Mouse (Mus musculus) brain, embryonic 14.5 days (tissue): ENCODE data around the gene Twsg1.

Experiments used
- CTCF ChIP-seq: fragments of 200-500 bp; IDR thresholded peaks from 2 replicates; pipeline ENCODE4 v1.5.1; 2012; ENCODE audit warnings: inconsistent platforms, mild to moderate bottlenecking, moderate library complexity, borderline replicate concordance; ENCODE audit not compliant: insufficient read depth, insufficient read length; ENCODE audit errors: extremely low read depth
- POLR2A ChIP-seq: fragments of 200-500 bp; IDR thresholded peaks from 2 replicates; pipeline ENCODE4 v1.6.1; 2012; ENCODE audit warnings: mild to moderate bottlenecking, inconsistent platforms, borderline replicate concordance; ENCODE audit not compliant: poor library complexity, insufficient read depth, insufficient read length, severe bottlenecking; ENCODE audit errors: extremely low read depth

- TF ChIP-seq POLR2A = no peak
- no peak for TF ChIP-seq CTCF
Observed at GRCm38 (mm10) chr17:65911285-65912069, 39.5 kb downstream of the Twsg1 start.
